In the genomic region with DNA sequence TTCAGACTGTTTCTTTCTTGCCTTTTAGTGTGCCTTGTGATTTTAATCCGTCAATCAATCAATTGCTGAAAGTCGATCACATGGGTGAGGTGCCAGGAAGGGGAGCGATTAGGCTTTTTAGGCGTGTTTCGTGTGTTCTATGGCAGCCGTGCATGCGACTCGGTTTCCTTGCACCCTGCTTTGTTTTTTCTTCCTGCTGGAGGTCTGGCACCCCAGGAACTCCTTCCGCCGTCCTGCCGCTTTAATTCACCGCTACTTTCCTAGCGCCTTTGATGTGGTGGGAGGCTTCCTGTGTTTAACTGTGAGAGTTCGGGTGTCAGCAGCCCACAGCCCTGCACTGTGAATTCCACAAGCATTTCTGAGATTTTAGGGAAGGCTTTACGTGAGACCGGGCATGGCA, we compare ENCODE assay signal across 8 mouse cellular contexts. TPM values are rescaled to one million over a fixed set of nuclear protein-coding genes. Genes with fewer than 3 reads are reported as not detected.
DNase-seq lines count a peak whose midpoint lies in the region; ATAC-seq and TF ChIP-seq lines count a peak whose summit lies in the region.

No protein-coding gene starts in this region.

- peak overlapping the region; percentile 76 for H3K4me2 ChIP-seq in embryonic facial prominence, embryonic 13.5 days
- peak overlapping the region; percentile 74 for H3K4me2 ChIP-seq in limb, embryonic 13.5 days (replicated peaks)

- intact Hi-C loops in left cerebral cortex, adult 2 months (cut with DNase I) = no loop called here
- intact Hi-C loops in left cerebral cortex, postnatal 36 days (cut with DNase I) = no loop called here

- no peak for TF ChIP-seq POLR2A in thymus, adult 2 months (IDR thresholded peaks at IDR 0.05; ENCODE audit: control insufficient read depth, extremely low read depth, insufficient read depth, low read length, poor library complexity)

- ATAC-seq in embryonic facial prominence, embryonic 13.5 days (ENCODE audit: insufficient number of reproducible peaks, insufficient read depth, low FRiP score, low TSS enrichment, low read depth) = no peak
- ATAC-seq in limb, embryonic 13.5 days (ENCODE audit: low FRiP score, low read depth) = no peak; the same call in 1 of the 2 replicates

- H3K4me3 ChIP-seq in left cerebral cortex, adult 2 months = peak overlapping the region; percentile 37
- H3K4me3 ChIP-seq in embryonic facial prominence, embryonic 13.5 days = peak overlapping the region; percentile 40
- H3K4me3 ChIP-seq in limb, embryonic 13.5 days = peak overlapping the region; percentile 39
- no peak overlapping the region for H3K4me3 ChIP-seq in thymus, adult 2 months (ENCODE audit: control insufficient read depth, insufficient read depth, low read length)

- no peak overlapping the region; the same call in 1 of the 2 replicates for H3K27ac ChIP-seq in left cerebral cortex, adult 2 months
- H3K27ac ChIP-seq in embryonic facial prominence, embryonic 13.5 days = peak overlapping the region; percentile 18
- H3K27ac ChIP-seq in limb, embryonic 13.5 days = no peak overlapping the region
- no peak overlapping the region for H3K27ac ChIP-seq in thymus, adult 2 months (ENCODE audit: control insufficient read depth, insufficient read depth, low read length)

- H3K27me3 ChIP-seq in embryonic facial prominence, embryonic 13.5 days = no peaks in the 10 kb centered on the region
- no peaks in the 10 kb centered on the region; the same call in 1 of the 2 replicates for H3K27me3 ChIP-seq in limb, embryonic 13.5 days
- H3K27me3 ChIP-seq in thymus, adult 2 months (ENCODE audit: control insufficient read depth, insufficient read depth, low read length) = no peaks in the 10 kb centered on the region; the same call in 1 of the 2 replicates

- H3K4me1 ChIP-seq in embryonic facial prominence, embryonic 13.5 days = peaks cover 28% of the 10 kb centered on the region
- H3K4me1 ChIP-seq in limb, embryonic 13.5 days = peaks cover 39% of the 10 kb centered on the region
- H3K4me1 ChIP-seq in thymus, adult 2 months (replicated peaks; ENCODE audit: control insufficient read depth, insufficient read depth, low read length) = peaks cover 15% of the 10 kb centered on the region

- H3K9me3 ChIP-seq in embryonic facial prominence, embryonic 13.5 days = no peaks in the 10 kb centered on the region
- H3K9me3 ChIP-seq in limb, embryonic 13.5 days = no peaks in the 10 kb centered on the region

- TF ChIP-seq CTCF in left cerebral cortex, adult 2 months (IDR thresholded peaks at IDR 0.05) = no peak
- no peak for TF ChIP-seq CTCF in thymus, adult 2 months (IDR thresholded peaks at IDR 0.05; ENCODE audit: borderline replicate concordance, control insufficient read depth, extremely low read depth, insufficient read depth, low read length, poor library complexity)

- DNase-seq in left cerebral cortex, adult 2 months (ENCODE audit: extremely low spot score in 1 of 2, low spot score in 2 of 2) = no peak
- DNase-seq in left cerebral cortex, adult 8-10 months (ENCODE audit: low spot score in 2 of 2) = no peak
- DNase-seq in thymus, adult 2 months = peak; percentile 69
- no peak for DNase-seq in urinary bladder, postnatal 25 days (ENCODE audit: low spot score)
- DNase-seq in left cerebral cortex, postnatal 36 days (ENCODE audit: low spot score in 2 of 2) = no peak
- no peak for DNase-seq in adipocyte (ENCODE audit: low spot score)

- no peaks in the 10 kb centered on the region for H3K36me3 ChIP-seq in embryonic facial prominence, embryonic 13.5 days
- no peaks in the 10 kb centered on the region for H3K36me3 ChIP-seq in limb, embryonic 13.5 days
- no peaks in the 10 kb centered on the region for H3K36me3 ChIP-seq in thymus, adult 2 months (ENCODE audit: control insufficient read depth, insufficient read depth, low read length)

- under 1% methylated on average over 16 of the region's 16 CpGs for WGBS in embryonic facial prominence, embryonic 13.5 days
- under 1% methylated on average over 16 of the region's 16 CpGs for WGBS in limb, embryonic 13.5 days
- 2% methylated on average over 16 of the region's 16 CpGs for WGBS in thymus, adult 2 months

- H3K9ac ChIP-seq in embryonic facial prominence, embryonic 13.5 days = peak overlapping the region; percentile 66
- peak overlapping the region; percentile 60 for H3K9ac ChIP-seq in limb, embryonic 13.5 days

RNA-seq across cellular contexts. Expression of a gene that starts 10.2 kb away (rescaled TPM):
- total RNA-seq in left cerebral cortex, adult 2 months (2021) = 10 to 100 TPM; 49.5 to 51.9 TPM
- 10 to 100 TPM; 44.5 to 52.1 (median 47.5) TPM for total RNA-seq in left cerebral cortex, adult 8-10 months (2022)
- 81.8 and 95.3 TPM in 2 replicates for polyA plus RNA-seq in embryonic facial prominence, embryonic 13.5 days (2015; fragmentation: Nextera tagmentation; extraction: Ambion mirVana)
- polyA plus RNA-seq in limb, embryonic 13.5 days (2015; fragmentation: Nextera tagmentation; extraction: Ambion mirVana) = 42.5 and 51.1 TPM in 2 replicates
- polyA plus RNA-seq in thymus, adult 2 months (2012; rRNA removed) = 2.2 and 4.6 TPM in 2 replicates
- 10 to 100 TPM; 50.2 to 59.7 TPM for total RNA-seq in left cerebral cortex, postnatal 36 days (2021)
